Mouse (Mus musculus) neural tube, embryonic 13.5 days (tissue): ENCODE data around the gene Smarcal1. TPM values are rescaled to one million over a fixed set of nuclear protein-coding genes. Genes with fewer than 3 reads are reported as not detected.

ENCODE experiments used
- ATAC-seq: fragments of 200-750 bp; cut with Nextera tagmentation; 2 replicates; pipeline ENCODE4 v1.8.0; 2017; ENCODE audit warnings: low read depth, mild to moderate bottlenecking, moderate TSS enrichment, moderate library complexity
- H3K27ac ChIP-seq: fragments of 300-500 bp; sonication (generic); replicated peaks from 2 replicates; pipeline ENCODE4 v1.5.1; 2015; ENCODE audit warnings: moderate library complexity, mild to moderate bottlenecking, inconsistent platforms
- H3K27me3 ChIP-seq: fragments of 300-500 bp; sonication (generic); 2 replicates; pipeline ENCODE4 v1.6.1; 2015; ENCODE audit warnings: mild to moderate bottlenecking, inconsistent platforms
- H3K36me3 ChIP-seq: fragments of 300-500 bp; sonication (generic); 2 replicates; pipeline ENCODE4 v1.6.1; 2015; ENCODE audit warnings: mild to moderate bottlenecking, inconsistent platforms
- H3K4me1 ChIP-seq: fragments of 300-500 bp; sonication (generic); replicated peaks from 2 replicates; pipeline ENCODE4 v1.6.1; 2015; ENCODE audit warnings: inconsistent platforms
- H3K4me2 ChIP-seq: fragments of 300-500 bp; sonication (generic); 2 replicates; pipeline ENCODE4 v1.6.1; 2015; ENCODE audit warnings: inconsistent platforms, mild to moderate bottlenecking, moderate library complexity
- H3K4me3 ChIP-seq: fragments of 300-500 bp; sonication (generic); 2 replicates; pipeline ENCODE4 v1.5.1; 2015; ENCODE audit warnings: mild to moderate bottlenecking, inconsistent platforms
- H3K9ac ChIP-seq: fragments of 300-500 bp; sonication (generic); 2 replicates; pipeline ENCODE4 v1.6.1; 2015; ENCODE audit warnings: moderate library complexity, mild to moderate bottlenecking, inconsistent platforms
- H3K9me3 ChIP-seq: fragments of 300-500 bp; sonication (generic); 2 replicates; pipeline ENCODE4 v1.6.1; 2016; ENCODE audit warnings: inconsistent platforms
- WGBS: fragments of 180-500 bp; shearing (Covaris S2); methylation state at CpG from one replicate; pipeline ENCODE4 v1.1.7; 2015; 5-methylcytosine and 5-hydroxymethylcytosine counted together
- polyA plus RNA-seq: library from polyadenylated mRNA; unstranded; fragments of >200 nt; fragmentation: Nextera tagmentation; extraction: Ambion mirVana; gene quantifications from 2 replicates; pipeline ENCODE4 v1.2.1, GENCODE M21; 2015

Gene Smarcal1
- polyA plus RNA-seq, 1 experiment from 2014 or later, result 23.1 TPM

DNA sequence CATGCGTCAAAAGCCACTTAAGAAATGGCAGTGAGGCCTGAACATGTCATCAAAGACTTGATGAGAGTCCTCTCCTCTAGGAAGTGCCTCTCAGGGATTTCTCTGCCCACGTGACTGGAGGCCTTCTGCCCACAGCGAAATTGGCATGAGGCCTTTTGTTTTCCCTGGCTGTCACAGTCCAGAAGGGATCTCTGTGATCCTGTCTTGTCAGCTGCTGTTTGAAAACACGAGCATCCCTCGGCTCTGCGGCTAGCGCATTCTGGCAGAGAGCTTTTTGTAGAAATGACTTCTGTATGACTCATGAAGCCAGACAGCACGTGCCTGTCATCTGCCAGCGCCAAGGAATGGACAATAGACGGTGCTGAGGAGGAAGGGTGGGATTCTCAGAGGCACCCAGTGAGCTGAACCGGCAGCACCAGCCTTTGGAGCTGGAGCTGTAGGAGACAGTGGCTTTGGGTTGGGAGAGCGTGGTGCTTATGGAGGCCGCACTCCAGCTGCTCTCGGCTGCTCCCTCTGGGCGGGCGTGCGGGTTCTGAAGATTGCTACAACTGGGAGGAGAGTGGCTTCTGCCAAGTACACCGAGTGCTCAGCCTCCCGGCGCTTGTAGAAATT lies 10.4 kb downstream of the Smarcal1 start:
- Histone ChIP-seq H3K27ac (peak overlapping the region; percentile 39), H3K9ac (0 out of 2 replicates have a peak overlapping the region, but pooled peaks have one; percentile 3), H3K4me1 (no peaks in the 10 kb centered on the region; the same call in 1 of the 2 replicates), H3K4me2 (no peak overlapping the region), H3K4me3 (no peak overlapping the region), H3K36me3 (peaks cover 83% of the 10 kb centered on the region), H3K9me3 (no peaks in the 10 kb centered on the region), H3K27me3 (no peaks in the 10 kb centered on the region)
- ATAC-seq, result no peak
- 72% methylated on average over 20 of the region's 20 CpGs for WGBS

DNA sequence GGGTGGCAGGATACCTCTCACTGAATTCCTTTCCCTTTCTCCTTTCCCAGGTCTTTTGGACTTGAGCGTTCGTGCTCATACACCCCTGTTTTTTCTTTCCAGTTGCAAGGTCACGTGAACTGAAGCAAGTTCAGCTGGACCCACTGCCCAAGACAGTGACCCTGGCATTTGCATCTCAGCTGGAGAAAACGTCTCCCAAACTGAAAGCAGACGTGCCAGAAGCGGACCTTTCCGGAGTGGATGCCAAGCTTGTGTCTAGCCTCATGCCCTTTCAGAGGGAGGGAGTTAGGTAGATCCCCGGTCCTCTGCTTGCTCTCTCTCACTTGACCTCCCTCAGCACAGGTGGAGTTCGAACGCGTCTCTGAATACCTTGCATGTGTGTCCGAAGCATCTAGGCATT lies 12.6 kb downstream of the Smarcal1 start:
- H3K36me3 ChIP-seq, result peaks cover 93% of the 10 kb centered on the region
- WGBS, result 93% methylated on average over 12 of the region's 12 CpGs
- no peaks in the 10 kb centered on the region for H3K9me3 ChIP-seq
- no peak for ATAC-seq
- H3K4me3 ChIP-seq, result no peak overlapping the region
- peaks cover 11% of the 10 kb centered on the region; the same call in 1 of the 2 replicates for H3K4me1 ChIP-seq
- no peaks in the 10 kb centered on the region for H3K27me3 ChIP-seq
- no peak overlapping the region for H3K9ac ChIP-seq
- H3K27ac ChIP-seq, result no peak overlapping the region
- H3K4me2 ChIP-seq, result no peak overlapping the region

DNA sequence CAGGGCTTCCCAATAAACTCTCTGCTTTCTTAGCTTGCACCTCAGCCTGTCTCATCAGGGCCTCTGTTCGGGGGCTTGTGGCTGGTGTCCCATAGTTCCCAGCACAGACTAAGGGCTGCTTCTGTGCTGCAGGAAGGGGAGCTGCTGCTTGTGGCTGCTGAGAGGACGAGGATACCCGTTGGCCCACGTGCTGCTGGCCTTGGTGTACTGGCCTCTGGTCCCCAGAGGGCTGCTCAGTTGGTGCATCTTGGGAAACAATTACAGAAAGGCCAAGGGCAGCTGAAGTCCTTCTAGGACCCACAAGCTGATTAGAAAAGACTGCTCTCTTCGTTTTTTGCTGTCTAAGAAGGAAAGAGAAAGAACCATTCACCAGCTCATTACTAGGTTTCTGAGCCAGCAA lies 13.2 kb downstream of the Smarcal1 start:
- no peak overlapping the region for H3K9ac ChIP-seq
- H3K4me1 ChIP-seq, result peaks cover 11% of the 10 kb centered on the region; the same call in 1 of the 2 replicates
- no peak overlapping the region for H3K27ac ChIP-seq
- ATAC-seq, result no peak
- whole genome bisulfite sequencing, result 84% methylated on average over 5 of the region's 5 CpGs
- H3K4me2 ChIP-seq, result no peak overlapping the region
- H3K4me3 ChIP-seq, result no peak overlapping the region
- no peaks in the 10 kb centered on the region for H3K9me3 ChIP-seq
- H3K27me3 ChIP-seq, result no peaks in the 10 kb centered on the region
- peaks cover 93% of the 10 kb centered on the region for H3K36me3 ChIP-seq

DNA sequence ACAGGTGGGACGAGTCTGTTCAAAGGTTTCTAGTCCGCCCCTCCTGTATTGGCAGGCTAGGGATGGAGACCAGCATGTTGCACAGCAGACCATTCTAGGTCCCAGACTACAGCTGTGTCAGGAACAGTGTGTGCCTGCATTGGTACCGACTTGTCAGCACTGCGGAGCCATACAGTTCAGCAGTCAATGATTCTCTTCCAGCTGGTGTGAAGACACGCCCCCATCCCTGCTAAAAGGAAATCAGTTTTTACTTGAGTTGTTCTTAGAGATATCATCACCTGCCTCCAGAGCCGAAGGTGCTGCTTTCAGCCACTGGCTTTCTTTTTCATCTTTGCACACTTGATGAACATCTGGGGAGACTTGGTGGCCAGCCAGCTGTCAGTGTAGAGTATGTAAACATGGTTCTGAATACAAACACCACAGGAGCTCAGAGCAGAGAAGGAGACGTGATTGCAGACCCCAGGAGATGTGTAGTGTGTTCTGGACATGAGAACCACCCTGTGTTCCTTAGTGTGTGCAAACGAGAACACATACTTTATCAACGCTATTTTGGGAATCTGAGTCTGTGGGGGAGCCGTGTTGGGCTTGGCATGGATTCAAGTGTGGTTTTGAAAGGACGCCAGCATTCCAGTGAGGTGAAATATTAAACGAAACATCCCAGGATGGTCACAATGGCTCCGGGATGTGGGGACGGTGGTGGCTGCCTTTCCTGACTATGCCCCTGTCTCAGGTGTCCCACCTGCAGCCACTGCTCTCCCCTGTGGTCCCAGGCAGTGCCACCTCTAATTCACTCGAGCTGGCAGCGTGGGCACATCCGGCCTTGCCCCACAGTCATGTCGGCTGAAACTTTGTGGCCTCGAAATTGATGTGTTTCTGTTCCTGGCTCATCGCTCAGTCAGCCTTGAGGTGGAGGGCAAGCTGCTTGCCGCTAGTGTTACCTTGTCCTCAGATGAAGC lies 16.4 kb downstream of the Smarcal1 start:
- WGBS, result 76% methylated on average over 21 of the region's 21 CpGs
- no peak overlapping the region for H3K27ac ChIP-seq
- no peak overlapping the region for H3K4me3 ChIP-seq
- H3K4me1 ChIP-seq, result peaks cover 11% of the 10 kb centered on the region; the same call in 1 of the 2 replicates
- no peaks in the 10 kb centered on the region for H3K27me3 ChIP-seq
- no peaks in the 10 kb centered on the region for H3K9me3 ChIP-seq
- H3K9ac ChIP-seq, result no peak overlapping the region
- no peak overlapping the region for H3K4me2 ChIP-seq
- H3K36me3 ChIP-seq, result peaks cover 88% of the 10 kb centered on the region
- ATAC-seq, result no peak

DNA sequence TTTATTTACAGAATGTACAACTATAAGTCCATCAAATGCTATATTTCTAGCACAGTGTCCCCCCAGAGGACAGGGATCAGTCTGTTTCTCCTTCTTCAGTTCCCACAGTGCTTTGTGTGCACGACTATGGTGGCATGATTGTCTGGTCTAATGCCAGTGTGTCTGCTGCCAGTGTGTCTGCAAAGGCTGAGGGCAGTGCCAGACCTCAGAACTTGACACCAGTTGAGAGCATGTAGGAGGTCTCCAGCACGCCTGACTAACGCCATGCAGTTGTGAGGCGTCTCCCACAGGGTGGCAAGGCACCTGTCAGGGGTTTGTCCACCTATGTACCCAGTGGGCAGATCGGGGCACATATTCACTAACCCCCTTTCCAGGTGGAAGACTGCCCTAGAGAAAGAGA lies 17.7 kb downstream of the Smarcal1 start:
- ATAC-seq, result no peak

DNA sequence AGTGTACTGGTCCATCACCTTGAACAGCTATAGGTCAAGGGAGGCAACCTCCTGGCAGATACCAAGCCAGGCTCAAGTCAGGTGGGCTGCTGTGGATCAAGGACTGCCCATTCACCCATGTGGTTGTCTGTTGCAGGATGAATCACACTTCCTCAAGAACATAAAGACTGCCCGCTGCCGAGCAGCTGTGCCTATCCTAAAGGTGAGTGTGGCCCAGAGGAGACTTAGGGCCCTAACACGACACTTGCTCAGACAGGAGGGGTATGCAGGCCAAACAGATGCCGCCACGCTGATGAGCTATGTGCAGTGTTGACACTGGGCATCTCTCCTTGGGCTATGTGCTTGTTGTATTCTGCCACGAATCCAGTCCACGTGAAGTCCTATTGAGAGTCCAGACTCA lies 18.2 kb downstream of the Smarcal1 start:
- ATAC-seq, result no peak
- Histone ChIP-seq H3K36me3 (peaks cover 72% of the 10 kb centered on the region), H3K9ac (no peak overlapping the region), H3K9me3 (no peaks in the 10 kb centered on the region), H3K4me3 (no peak overlapping the region), H3K4me1 (peaks cover 16% of the 10 kb centered on the region), H3K27me3 (no peaks in the 10 kb centered on the region), H3K27ac (no peak overlapping the region), H3K4me2 (no peak overlapping the region)
- WGBS, result 94% methylated on average over 7 of the region's 7 CpGs

More for the DNA sequence above, 17.7 kb downstream of the Smarcal1 start:
- Histone ChIP-seq H3K9me3 (no peaks in the 10 kb centered on the region), H3K27ac (no peak overlapping the region), H3K36me3 (peaks cover 76% of the 10 kb centered on the region), H3K4me1 (peaks cover 11% of the 10 kb centered on the region), H3K4me2 (no peak overlapping the region), H3K9ac (no peak overlapping the region), H3K4me3 (no peak overlapping the region), H3K27me3 (no peaks in the 10 kb centered on the region)
- 90% methylated on average over 5 of the region's 5 CpGs for WGBS

DNA sequence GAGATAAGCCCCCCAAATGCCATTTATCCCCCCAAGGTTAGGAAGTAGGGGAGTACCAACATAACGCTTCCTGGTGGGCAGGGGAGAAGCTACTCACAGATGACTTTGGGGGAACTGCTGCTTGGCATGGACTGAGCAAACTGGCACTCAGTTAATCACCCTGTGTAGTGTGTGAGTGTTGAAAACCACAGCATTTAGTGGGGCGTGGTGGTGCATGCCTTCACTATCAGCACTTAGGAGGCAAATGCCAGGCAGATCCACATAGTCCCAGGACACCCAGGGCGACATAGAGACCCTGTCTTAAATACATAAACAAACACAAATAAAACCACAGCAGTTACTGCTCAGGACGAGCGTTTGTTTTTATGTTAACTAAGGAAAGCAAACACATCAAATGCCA lies 19.1 kb downstream of the Smarcal1 start:
- Histone ChIP-seq H3K9me3 (no peaks in the 10 kb centered on the region), H3K4me2 (no peak overlapping the region), H3K27ac (no peak overlapping the region), H3K9ac (no peak overlapping the region), H3K4me1 (peaks cover 20% of the 10 kb centered on the region), H3K36me3 (peaks cover 64% of the 10 kb centered on the region), H3K27me3 (no peaks in the 10 kb centered on the region), H3K4me3 (no peak overlapping the region)
- 89% methylated on average over 5 of the region's 5 CpGs for WGBS
- no peak for ATAC-seq

DNA sequence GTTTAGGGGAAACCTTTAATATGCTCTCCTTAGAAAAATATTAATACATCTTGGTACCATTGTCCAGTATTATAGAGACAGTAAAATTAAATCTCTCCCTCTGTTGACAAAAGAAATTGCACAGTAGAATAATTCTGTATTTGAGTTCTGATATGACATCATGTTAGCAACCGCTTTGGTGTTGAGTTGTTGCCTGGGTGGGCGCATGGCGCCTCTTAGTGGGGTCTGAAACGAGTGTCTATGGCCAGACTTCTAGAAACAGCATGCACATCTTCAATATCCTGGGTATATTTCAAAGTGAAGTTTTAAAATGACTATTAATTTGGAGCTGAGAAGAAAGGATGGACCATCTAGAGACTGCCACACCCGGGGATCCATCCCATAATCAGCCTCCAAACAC lies 19.8 kb downstream of the Smarcal1 start:
- Histone ChIP-seq H3K4me2 (no peak overlapping the region), H3K27me3 (no peaks in the 10 kb centered on the region), H3K36me3 (peaks cover 61% of the 10 kb centered on the region), H3K9ac (no peak overlapping the region), H3K4me3 (no peak overlapping the region), H3K9me3 (no peaks in the 10 kb centered on the region), H3K4me1 (peaks cover 20% of the 10 kb centered on the region), H3K27ac (no peak overlapping the region)
- WGBS, result 96% methylated on average over 5 of the region's 5 CpGs
- no peak for ATAC-seq

DNA sequence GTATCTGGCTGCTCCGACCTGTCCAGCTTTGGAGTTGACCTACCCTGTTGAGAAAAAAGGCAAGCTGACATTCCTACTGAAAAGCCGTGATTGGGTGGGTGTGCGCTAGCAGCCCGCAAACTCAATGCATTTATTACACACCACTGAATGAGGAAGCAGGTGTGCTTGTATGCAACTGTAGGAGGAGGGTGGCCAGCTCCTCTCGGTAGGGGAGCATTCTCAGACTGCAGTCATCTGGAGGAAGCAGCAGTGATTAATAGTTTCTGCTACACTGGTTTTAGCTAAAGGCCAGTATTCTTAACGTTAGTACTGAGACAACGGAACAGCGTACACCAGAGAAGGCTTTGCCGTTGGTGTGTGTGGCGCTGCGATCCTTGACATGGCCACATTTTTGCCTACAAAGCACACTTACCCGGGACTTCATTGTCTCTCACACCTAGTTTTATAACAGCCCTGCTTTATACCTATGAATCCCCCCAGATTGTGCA lies 23.2 kb downstream of the Smarcal1 start:
- Histone ChIP-seq H3K9me3 (no peaks in the 10 kb centered on the region), H3K4me2 (no peak overlapping the region), H3K36me3 (peaks cover 34% of the 10 kb centered on the region), H3K4me1 (peaks cover 28% of the 10 kb centered on the region), H3K4me3 (no peak overlapping the region), H3K9ac (no peak overlapping the region), H3K27ac (peak overlapping the region; percentile 24; the same call in 1 of the 2 replicates), H3K27me3 (no peaks in the 10 kb centered on the region)
- 30% methylated on average over 12 of the region's 12 CpGs for WGBS
- no peak for ATAC-seq

DNA sequence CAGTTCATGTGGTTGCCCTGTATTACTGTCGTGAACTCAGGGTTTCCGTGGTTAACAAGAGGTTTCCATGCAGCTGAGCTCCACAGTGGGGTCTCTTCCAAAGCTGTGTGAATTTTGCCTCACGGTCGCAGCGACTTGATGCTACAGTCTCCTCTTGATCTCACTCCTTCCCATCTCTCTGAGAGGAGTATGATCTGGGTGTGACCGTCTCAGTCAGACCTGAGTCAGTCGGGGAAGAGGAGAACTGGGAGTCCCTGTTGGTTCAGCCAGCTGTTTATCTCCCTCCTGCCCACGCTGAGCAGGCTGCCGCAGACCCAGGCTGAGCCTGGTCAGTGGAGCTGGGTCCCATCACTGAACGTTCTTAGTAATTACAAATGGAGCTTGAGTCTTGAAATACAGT lies 26.1 kb downstream of the Smarcal1 start:
- Histone ChIP-seq H3K4me1 (peaks cover 28% of the 10 kb centered on the region), H3K27me3 (no peaks in the 10 kb centered on the region), H3K9ac (no peak overlapping the region), H3K4me2 (no peak overlapping the region), H3K4me3 (no peak overlapping the region), H3K27ac (no peak overlapping the region), H3K36me3 (peaks cover 41% of the 10 kb centered on the region), H3K9me3 (no peaks in the 10 kb centered on the region)
- no peak for ATAC-seq
- 71% methylated on average over 10 of the region's 10 CpGs for WGBS

DNA sequence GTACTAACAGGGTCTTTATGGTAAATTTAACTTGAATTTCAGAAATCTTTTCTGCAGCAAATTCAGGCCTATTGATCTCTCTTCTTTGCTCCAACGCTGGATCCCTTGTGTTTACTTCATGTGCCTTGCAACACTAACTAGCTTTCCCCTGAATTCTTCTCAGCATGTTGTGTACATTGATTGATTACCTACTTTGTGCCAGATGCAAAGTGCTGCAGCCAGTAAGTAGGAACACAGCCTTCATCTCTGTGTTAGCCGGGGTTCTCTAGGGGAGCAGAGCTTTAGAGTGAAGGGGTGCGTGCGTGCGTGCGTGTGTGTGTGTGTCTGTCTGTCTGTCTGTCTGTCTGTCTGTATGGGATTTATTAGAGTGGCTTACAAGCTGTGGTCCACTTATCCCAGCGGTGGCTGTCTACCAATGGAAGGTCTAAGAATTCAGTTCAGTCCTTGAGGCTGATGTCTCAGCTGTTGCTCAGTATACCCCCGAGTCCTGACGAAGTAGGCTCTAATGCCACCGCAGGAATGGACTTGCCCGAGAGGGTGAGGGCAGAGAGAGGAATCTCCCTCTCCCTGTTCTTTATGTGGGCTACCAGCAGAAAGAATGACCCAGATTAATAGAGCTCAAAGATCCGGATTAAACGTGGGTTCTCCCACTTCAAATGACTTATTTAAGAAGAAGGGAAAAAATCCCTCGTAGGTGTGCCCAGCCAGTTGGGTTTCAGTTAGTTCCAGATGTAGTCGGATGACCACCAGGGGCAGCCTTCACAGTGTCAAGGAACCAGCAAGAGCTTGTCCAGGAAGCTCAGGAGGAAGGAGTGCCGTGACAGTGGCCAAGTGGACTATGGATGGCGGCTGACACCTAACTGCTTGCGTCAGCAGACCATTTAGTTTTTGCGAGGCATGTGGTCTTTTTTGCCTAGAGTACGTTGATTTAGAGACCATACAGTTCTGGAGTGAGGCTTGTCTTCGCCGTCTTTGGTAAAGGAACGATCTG lies 27.1 kb downstream of the Smarcal1 start:
- H3K9me3 ChIP-seq, result no peaks in the 10 kb centered on the region
- ATAC-seq, result peak; percentile 52; the same call in 1 of the 2 replicates
- H3K4me2 ChIP-seq, result no peak overlapping the region
- WGBS, result 65% methylated on average over 23 of the region's 23 CpGs
- no peak overlapping the region for H3K9ac ChIP-seq
- no peaks in the 10 kb centered on the region for H3K27me3 ChIP-seq
- peaks cover 49% of the 10 kb centered on the region for H3K36me3 ChIP-seq
- H3K4me1 ChIP-seq, result peaks cover 28% of the 10 kb centered on the region
- H3K4me3 ChIP-seq, result no peak overlapping the region
- H3K27ac ChIP-seq, result peak overlapping the region; percentile 56
